ENCODE assay signal across 22 mouse cellular contexts in genomic region chr7:95354991-95355390, GRCm38 (mm10).
DNase-seq lines count a peak whose midpoint lies in the region; ATAC-seq and TF ChIP-seq lines count a peak whose summit lies in the region.
"Had no signal": no experiment of that assay in that cellular context is flagged by ENCODE, and none has a peak within 500 bp of the region (broad histone marks: within the 10 kb centered on the region; RNA-seq: fewer than 3 reads in every experiment).

No protein-coding gene starts in this region.

- peak; percentile 8 for DNase-seq in embryo, embryonic 10 days (ENCODE audit: low spot score)
- no peak for DNase-seq in embryo, embryonic 9.5 days (ENCODE audit: extremely low spot score)
- no peak for DNase-seq in hindbrain, embryonic 11.5 days (ENCODE audit: low spot score)
- DNase-seq in midbrain, embryonic 14.5 days: no peak
- DNase-seq in gastrocnemius, postnatal 36 days: no peak
- DNase-seq: adrenal gland, postnatal 10 days; cerebellum, postnatal 10 days; gastrocnemius, postnatal 25 days; kidney, adult 11 months; liver, postnatal 0 days; lung, postnatal 14 days; right cerebral cortex, adult 18-20 months; thymus, postnatal 36 days had no signal

- peak; percentile 61; the same call in 1 of the 2 replicates for ATAC-seq in hindbrain, embryonic 11.5 days (ENCODE audit: low FRiP score)
- ATAC-seq in hindbrain, embryonic 16.5 days: no peak
- ATAC-seq in midbrain, embryonic 14.5 days (ENCODE audit: low FRiP score, low TSS enrichment): 0 out of 2 replicates have a peak, but pooled peaks have one; percentile 22
- no peak for ATAC-seq in midbrain, embryonic 15.5 days (replicated peaks)
- ATAC-seq: liver, postnatal 0 days; Patski had no signal

- no peaks in the 10 kb centered on the region for H3K36me3 ChIP-seq in hindbrain, embryonic 11.5 days (ENCODE audit: control insufficient read depth, insufficient read depth, low read length)
- H3K36me3 ChIP-seq in hindbrain, embryonic 16.5 days (ENCODE audit: control insufficient read depth, insufficient read depth, low read length): no peaks in the 10 kb centered on the region
- H3K36me3 ChIP-seq in midbrain, embryonic 14.5 days (ENCODE audit: control insufficient read depth, insufficient read depth, low read length): no peaks in the 10 kb centered on the region
- no peaks in the 10 kb centered on the region for H3K36me3 ChIP-seq in midbrain, embryonic 15.5 days (replicated peaks)
- H3K36me3 ChIP-seq: embryonic facial prominence, embryonic 12.5 days; heart, embryonic 15.5 days; limb, embryonic 10.5 days had no signal

- no peak overlapping the region for H3K9ac ChIP-seq in hindbrain, embryonic 11.5 days (ENCODE audit: low read depth, low read length)
- H3K9ac ChIP-seq in hindbrain, embryonic 16.5 days (ENCODE audit: low read depth, low read length): no peak overlapping the region
- no peak overlapping the region for H3K9ac ChIP-seq in midbrain, embryonic 14.5 days (replicated peaks; ENCODE audit: low read length)
- no peak overlapping the region for H3K9ac ChIP-seq in midbrain, embryonic 15.5 days
- H3K9ac ChIP-seq: embryonic facial prominence, embryonic 12.5 days; heart, embryonic 15.5 days; hindbrain, embryonic 14.5 days; liver, postnatal 0 days had no signal

- no peaks in the 10 kb centered on the region for H3K27me3 ChIP-seq in hindbrain, embryonic 11.5 days (ENCODE audit: control insufficient read depth, insufficient read depth, low read length)
- no peaks in the 10 kb centered on the region for H3K27me3 ChIP-seq in hindbrain, embryonic 16.5 days (replicated peaks; ENCODE audit: control insufficient read depth, insufficient read depth, low read length)
- H3K27me3 ChIP-seq in midbrain, embryonic 14.5 days (ENCODE audit: control insufficient read depth, insufficient read depth, low read length): no peaks in the 10 kb centered on the region
- H3K27me3 ChIP-seq in midbrain, embryonic 15.5 days (replicated peaks): no peaks in the 10 kb centered on the region
- H3K27me3 ChIP-seq: embryonic facial prominence, embryonic 12.5 days; heart, embryonic 15.5 days; megakaryocyte, embryonic 14.5 days; Patski had no signal

- H3K4me2 ChIP-seq in hindbrain, embryonic 11.5 days (replicated peaks; ENCODE audit: low read depth, low read length): no peak overlapping the region
- H3K4me2 ChIP-seq in hindbrain, embryonic 16.5 days (ENCODE audit: low read length): no peak overlapping the region
- H3K4me2 ChIP-seq in midbrain, embryonic 14.5 days (ENCODE audit: low read length): no peak overlapping the region
- no peak overlapping the region for H3K4me2 ChIP-seq in midbrain, embryonic 15.5 days
- H3K4me2 ChIP-seq: embryonic facial prominence, embryonic 12.5 days; heart, embryonic 15.5 days; hindbrain, embryonic 14.5 days had no signal

- H3K9me3 ChIP-seq in hindbrain, embryonic 11.5 days (ENCODE audit: control insufficient read depth, low read length): no peaks in the 10 kb centered on the region
- no peaks in the 10 kb centered on the region for H3K9me3 ChIP-seq in hindbrain, embryonic 16.5 days (ENCODE audit: control insufficient read depth, low read length)
- no peaks in the 10 kb centered on the region for H3K9me3 ChIP-seq in midbrain, embryonic 14.5 days (ENCODE audit: control insufficient read depth, low read length)
- H3K9me3 ChIP-seq in midbrain, embryonic 15.5 days: no peaks in the 10 kb centered on the region
- H3K9me3 ChIP-seq: embryonic facial prominence, embryonic 12.5 days; heart, embryonic 15.5 days; limb, embryonic 10.5 days had no signal

- H3K4me3 ChIP-seq in hindbrain, embryonic 11.5 days (ENCODE audit: low read depth, low read length): no peak overlapping the region
- H3K4me3 ChIP-seq in hindbrain, embryonic 16.5 days (ENCODE audit: low read length): no peak overlapping the region
- H3K4me3 ChIP-seq in midbrain, embryonic 14.5 days (replicated peaks; ENCODE audit: low read depth, low read length): no peak overlapping the region
- H3K4me3 ChIP-seq in midbrain, embryonic 15.5 days: no peak overlapping the region
- H3K4me3 ChIP-seq in embryonic fibroblast, embryonic 13.5 days (ENCODE audit: insufficient read depth, low read length): no peak overlapping the region
- H3K4me3 ChIP-seq: embryonic facial prominence, embryonic 12.5 days; heart, embryonic 15.5 days; limb, embryonic 10.5 days; megakaryocyte, embryonic 14.5 days had no signal

- peak; percentile 52; the same call in 1 of the 2 replicates for TF ChIP-seq CTCF in embryonic fibroblast, embryonic 13.5 days (IDR thresholded peaks at IDR 0.05; ENCODE audit: borderline replicate concordance, insufficient read depth, low read length)

- 64% methylated on average over 2 of the region's 2 CpGs for WGBS in hindbrain, embryonic 11.5 days
- WGBS in hindbrain, embryonic 16.5 days: 71% methylated on average over 2 of the region's 2 CpGs
- 71% methylated on average over 2 of the region's 2 CpGs for WGBS in midbrain, embryonic 14.5 days
- WGBS in midbrain, embryonic 15.5 days: 69% methylated on average over 2 of the region's 2 CpGs

- no peak overlapping the region for H3K27ac ChIP-seq in hindbrain, embryonic 11.5 days (ENCODE audit: low read depth, low read length)
- H3K27ac ChIP-seq in hindbrain, embryonic 16.5 days (ENCODE audit: low read depth, low read length): no peak overlapping the region
- H3K27ac ChIP-seq in midbrain, embryonic 14.5 days (replicated peaks; ENCODE audit: low read depth, low read length): no peak overlapping the region
- no peak overlapping the region for H3K27ac ChIP-seq in midbrain, embryonic 15.5 days
- no peak overlapping the region for H3K27ac ChIP-seq in embryonic fibroblast, embryonic 13.5 days (ENCODE audit: insufficient read depth, low read length)
- H3K27ac ChIP-seq: embryonic facial prominence, embryonic 12.5 days; heart, embryonic 15.5 days; hindbrain, embryonic 14.5 days; limb, embryonic 10.5 days had no signal

- no peak for TF ChIP-seq POLR2A in embryonic fibroblast, embryonic 13.5 days (IDR thresholded peaks at IDR 0.05; ENCODE audit: low read depth, low read length)

- intact Hi-C loops in gastrocnemius, postnatal 36 days (cut with DNase I): no loop called here

- no peaks in the 10 kb centered on the region for H3K4me1 ChIP-seq in hindbrain, embryonic 11.5 days (replicated peaks; ENCODE audit: control insufficient read depth, insufficient read depth, low read length)
- no peaks in the 10 kb centered on the region for H3K4me1 ChIP-seq in hindbrain, embryonic 16.5 days (ENCODE audit: control insufficient read depth, insufficient read depth, low read depth, low read length)
- 0 out of 2 replicates have a peak, but pooled peaks cover 3% of the 10 kb centered on the region for H3K4me1 ChIP-seq in midbrain, embryonic 14.5 days (ENCODE audit: control insufficient read depth, insufficient read depth, low read length)
- no peaks in the 10 kb centered on the region for H3K4me1 ChIP-seq in midbrain, embryonic 15.5 days
- no peaks in the 10 kb centered on the region for H3K4me1 ChIP-seq in embryonic fibroblast, embryonic 13.5 days (ENCODE audit: control insufficient read depth, insufficient read depth, low read length)
- H3K4me1 ChIP-seq: heart, embryonic 15.5 days; megakaryocyte, embryonic 14.5 days had no signal

Comparison
In these comparisons a context has a peak if more than half of its experiments do, and no peak if none do; other contexts are left out.
1. ATAC-seq: peak in hindbrain, embryonic 11.5 days (single experiment) and midbrain, embryonic 14.5 days (single experiment); none in hindbrain, embryonic 16.5 days (single experiment) and midbrain, embryonic 15.5 days (single experiment).